Mouse (Mus musculus) embryo, embryonic 10 days (tissue): ENCODE results near the gene Sgca.

Experiments used
- DNase-seq: peaks from one replicate; pipeline ENCODE4 v3.0.0-alpha.2; 2015; ENCODE audit warnings: low spot score

Sgca gene

DNA sequence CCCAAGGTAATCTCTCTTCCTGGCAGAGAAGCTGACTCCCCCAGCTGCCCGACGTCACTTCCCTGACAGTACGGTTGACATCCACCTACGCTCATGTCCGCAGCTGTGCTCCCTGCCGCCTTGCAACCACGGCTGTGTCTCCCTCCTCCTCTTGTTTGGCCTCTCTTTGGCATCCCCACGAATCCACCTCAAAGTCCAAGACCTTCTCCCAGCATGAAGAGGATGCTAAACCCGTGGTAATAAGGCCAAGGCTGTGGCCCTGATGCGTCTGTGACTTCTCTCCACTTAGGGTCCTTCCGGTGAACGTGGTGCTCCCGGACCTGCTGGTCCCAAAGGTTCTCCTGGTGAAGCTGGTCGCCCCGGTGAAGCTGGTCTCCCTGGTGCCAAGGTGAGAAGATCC, 33.1 kb downstream of the Sgca start:
- no peak for DNase-seq

DNA sequence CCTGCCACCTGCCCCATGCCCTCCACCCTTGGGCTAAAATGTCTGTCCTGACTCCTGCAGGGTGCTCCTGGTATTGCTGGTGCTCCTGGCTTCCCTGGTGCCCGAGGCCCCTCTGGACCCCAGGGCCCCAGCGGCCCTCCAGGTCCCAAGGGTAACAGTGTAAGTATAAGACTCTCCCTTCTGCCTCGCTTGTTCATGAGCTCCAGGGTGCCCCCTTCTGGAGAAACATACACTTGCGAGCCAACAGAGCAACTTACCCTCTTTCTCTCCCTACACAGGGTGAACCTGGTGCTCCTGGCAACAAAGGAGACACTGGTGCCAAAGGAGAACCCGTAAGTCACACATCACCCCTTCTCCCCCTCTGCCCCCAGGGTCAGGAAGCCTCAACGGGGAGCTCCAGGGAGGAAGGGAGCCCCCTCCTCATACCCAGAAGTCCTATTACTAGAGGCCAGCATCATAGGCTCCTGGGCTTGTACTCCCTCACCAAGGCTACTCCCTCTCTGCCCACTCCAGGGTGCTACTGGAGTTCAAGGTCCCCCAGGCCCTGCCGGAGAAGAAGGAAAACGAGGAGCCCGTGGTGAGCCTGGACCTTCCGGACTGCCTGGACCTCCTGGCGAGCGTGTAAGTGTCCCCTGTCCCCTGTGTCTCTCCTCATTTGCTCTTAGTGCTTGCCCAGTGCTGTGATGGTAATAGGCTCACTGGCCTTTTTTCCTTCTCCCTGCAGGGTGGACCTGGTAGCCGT, 33.7 kb downstream of the Sgca start:
- peak; percentile 38 for DNase-seq

DNA sequence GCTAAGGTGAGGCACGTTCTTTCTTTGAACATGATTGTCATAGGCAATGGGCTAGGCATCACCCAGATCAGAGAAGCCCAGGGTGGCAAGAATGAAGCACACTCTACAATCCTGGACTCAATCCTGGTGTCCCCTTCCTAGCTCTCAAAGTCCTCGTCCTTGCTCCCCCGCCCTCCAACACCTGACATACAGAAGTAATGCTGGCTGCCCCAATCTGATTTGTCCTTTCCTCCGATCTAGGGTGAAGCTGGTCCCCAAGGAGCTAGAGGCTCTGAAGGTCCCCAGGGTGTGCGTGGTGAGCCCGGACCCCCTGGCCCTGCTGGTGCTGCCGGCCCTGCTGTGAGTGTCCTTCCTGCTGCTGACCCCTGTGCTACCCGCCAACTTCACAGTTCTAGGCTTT, 34.4 kb downstream of the Sgca start:
- DNase-seq, result no peak

DNA sequence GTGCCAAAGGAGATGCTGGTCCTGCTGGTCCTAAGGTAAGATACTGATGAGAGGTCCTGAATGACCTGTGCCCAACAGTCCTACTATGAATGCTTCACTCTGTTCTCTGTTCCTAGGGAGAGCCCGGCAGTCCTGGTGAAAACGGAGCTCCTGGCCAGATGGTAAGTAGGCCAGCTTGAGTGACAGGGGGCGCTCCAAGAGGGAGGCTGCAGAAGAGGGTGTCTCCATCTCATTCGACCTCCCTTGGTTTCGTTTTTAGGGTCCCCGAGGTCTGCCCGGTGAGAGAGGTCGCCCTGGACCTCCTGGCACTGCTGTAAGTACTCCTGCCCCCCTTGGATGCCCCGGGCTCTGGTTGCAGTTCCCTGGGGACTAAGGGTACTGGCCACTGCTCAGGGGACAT, 35.0 kb downstream of the Sgca start:
- DNase-seq, result no peak

DNA sequence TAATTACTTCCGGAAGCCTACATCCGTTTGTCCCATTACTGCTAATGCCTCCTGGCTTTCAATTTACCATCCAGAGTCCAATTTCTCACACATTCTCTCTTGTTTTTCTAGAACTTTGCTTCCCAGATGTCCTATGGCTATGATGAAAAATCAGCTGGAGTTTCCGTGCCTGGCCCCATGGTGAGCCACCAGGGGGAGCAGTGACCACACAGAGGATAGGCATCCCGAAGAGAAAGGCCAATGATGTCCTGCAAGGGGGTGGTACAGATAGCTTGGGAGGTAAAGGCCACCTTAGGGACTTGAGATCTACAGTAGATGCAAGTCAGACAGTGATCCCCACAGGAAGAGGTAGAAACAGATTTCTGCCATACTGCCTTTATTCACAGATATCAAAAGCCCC, 36.8 kb downstream of the Sgca start:
- DNase-seq, result peak; percentile 89

DNA sequence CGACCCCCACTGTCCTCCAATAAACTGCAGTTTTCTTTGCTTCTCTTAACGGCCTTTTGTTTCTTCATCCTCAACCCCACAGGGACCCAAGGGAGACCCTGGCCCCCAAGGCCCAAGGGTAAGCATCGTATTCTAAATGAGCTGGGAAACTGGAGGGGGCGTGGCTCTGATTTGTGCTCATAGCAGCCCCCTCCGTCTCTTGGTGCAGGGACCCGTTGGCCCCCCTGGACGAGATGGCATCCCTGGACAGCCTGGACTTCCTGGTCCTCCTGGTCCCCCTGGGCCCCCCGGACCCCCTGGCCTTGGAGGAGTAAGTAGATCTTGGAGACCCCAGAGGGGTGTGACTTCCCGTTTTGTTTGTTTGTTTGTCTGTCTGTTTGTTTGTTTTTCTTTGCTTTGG, 37.8 kb downstream of the Sgca start:
- DNase-seq, result no peak

DNA sequence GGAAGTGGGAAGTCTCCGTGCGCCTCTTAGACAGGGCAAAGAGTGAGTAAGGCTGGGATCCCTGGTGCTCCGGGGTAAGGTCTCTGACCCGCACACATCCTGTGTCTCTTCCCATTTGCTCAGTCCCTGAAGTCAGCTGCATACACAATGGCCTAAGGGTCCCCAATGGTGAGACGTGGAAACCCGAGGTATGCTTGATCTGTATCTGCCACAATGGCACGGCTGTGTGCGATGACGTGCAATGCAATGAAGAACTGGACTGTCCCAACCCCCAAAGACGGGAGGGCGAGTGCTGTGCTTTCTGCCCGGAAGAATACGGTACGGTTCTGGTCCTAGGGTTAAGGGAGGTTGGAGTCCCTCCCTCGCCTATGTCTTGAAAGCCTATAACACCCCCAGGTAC, 38.3 kb downstream of the Sgca start:
- peak; percentile 40 for DNase-seq

DNA sequence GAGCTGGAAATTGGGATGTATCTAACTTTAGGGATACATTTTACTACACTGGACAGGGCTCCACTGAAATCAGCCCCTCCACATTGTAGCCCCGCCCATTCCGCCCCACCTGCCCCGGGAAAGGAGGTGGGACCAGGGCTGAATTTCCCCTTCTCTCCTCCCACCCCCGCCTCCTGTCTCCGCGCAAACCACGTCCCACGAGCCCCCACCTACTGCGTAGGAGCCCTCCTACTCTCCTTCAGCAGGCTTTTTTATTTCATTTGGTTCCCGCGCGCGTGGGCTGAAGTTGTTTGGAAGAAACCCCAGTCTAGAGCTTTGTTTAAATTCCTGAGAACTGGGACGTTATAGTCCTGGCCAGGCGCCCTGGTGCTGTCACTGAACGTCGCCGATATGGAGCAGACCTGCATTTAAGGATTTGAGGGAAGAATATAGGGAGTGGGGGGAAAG, 38.8 kb downstream of the Sgca start:
- no peak for DNase-seq

DNA sequence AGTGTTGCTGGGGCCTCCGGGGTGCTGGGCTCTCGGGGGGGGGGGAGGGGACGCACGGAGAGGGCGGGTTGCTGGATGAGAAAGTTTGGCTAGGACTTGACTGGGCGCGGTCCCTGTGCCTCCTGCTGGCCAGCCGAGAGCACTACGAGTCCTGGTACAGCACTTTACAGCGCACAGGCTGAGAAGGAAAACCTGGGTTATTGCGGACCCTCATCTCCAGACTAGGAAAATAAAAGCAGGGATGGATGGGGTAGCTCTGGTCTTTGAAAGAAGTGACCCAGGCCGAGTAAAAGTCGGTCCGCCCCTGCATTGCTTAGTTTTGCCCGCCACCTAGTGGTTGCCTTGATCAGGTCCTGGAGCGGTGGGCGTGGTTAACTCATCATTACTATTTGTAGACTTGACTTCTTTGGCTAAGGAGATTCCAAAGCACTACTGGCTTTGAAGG, 39.3 kb downstream of the Sgca start:
- DNase-seq, result peak; percentile 98

DNA sequence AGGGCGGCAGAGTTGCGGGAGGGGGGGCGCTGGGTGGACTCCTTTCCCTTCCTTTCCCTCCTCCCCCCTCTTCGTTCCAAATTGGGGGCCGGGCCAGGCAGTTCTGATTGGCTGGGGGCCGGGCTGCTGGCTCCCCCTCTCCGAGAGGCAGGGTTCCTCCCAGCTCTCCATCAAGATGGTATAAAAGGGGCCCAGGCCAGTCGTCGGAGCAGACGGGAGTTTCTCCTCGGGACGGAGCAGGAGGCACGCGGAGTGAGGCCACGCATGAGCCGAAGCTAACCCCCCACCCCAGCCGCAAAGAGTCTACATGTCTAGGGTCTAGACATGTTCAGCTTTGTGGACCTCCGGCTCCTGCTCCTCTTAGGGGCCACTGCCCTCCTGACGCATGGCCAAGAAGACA, 40.1 kb downstream of the Sgca start, which contains the start of gene Col1a1:
TSS of gene Col1a1 (plus strand) at position 180 of the 400 bp plus-strand sequence.
- no peak for DNase-seq

DNA sequence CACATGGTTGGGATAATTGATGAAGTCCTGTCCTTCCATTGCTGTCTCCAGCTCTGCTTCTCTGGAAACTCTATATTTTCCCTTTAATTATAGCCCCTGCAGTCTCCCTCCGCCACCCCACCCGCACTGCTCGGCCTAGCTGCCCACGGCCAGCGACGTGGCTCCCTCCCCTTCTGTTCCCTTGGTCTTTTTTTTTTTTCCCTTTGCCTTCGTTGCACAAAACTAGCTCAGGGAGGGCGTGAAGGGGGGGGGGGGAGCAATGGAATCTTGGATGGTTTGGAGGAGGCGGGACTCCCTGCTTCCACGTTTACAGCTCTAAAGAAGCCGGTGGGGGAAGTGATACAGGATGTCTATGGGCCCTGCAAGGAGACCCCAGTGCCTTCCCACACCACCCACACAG, 41.6 kb downstream of the Sgca start:
- no peak for DNase-seq

DNA sequence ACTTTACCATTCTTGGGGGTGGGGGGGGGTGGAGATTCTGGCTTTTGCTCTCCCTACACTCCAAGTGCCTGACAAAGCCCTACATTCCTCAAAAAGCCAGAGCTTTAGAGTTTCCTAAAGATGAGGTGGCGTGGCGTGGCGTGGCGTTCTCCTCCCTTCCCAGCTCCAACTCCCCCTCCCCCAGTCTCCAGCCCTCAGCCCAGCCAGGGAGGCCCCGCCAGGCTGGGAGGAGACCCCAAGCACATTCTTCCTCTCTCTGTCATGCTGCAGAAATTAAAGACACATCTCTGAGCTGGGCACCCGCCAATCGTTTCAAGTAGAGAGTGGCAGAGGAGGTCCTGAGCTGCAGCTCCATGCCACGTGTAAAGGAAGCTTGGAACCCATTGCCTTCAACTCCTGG, 42.5 kb downstream of the Sgca start:
- DNase-seq, result peak; percentile 21

DNA sequence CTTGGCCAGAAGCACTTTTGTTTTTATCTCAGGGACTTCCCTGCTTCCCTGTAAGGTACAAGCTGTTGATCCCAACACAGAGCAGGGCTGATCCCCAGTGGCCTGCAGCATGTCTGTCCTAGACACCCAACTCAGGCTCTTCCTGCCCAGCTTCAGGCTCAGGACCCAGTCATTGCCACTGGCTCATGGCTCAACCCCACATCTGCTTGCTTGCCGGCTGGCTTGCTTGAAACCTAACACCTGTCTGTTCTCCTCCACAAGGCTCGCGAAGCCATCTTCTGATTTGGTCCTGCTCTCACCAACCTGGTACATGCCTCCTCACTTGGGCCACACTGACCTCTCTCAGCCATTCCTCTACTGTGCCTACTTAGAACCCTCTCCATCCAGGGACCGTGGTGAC, 46.0 kb downstream of the Sgca start:
- peak; percentile 40 for DNase-seq

DNA sequence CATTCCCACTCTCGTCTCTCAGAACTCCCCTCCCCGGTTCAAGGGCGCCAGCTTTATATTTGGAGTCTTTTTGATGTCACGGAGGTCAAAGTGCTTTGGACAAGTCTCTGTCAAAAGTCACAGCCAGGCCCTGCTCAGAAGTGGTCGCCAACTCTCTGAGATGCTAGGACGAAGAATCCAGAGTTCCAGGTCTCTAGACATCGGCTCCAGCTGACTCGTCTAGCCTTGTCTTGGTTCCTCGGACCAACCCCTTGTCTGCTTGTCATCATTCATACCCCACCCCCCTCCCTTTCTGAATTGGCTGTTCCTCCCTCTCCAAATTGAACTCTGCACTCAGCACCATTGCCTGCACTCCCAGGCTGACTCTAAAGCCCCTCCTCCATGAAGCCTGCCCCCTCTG, 46.5 kb downstream of the Sgca start:
- peak; percentile 46 for DNase-seq

DNA sequence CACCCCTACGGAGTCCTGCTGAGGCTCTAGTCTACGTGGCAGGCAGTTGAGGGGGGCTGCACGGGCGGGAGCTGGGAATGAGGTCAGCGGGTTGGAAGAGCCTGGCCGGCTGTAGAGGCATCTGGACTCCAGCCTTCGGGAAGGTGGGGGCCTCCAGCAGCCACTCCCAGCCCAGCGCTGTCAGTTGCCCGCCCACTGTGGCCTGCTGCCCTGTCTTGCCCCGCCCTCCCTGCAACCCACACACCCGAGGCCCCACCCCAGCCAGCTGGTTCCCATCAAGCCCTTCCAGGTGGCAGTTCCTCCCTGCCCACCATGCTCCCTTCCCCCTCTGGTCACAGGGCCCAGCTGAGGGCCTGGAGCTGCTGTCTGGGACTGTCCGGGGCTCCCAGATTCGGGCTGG, 47.3 kb downstream of the Sgca start:
- DNase-seq, result peak; percentile 92

DNA sequence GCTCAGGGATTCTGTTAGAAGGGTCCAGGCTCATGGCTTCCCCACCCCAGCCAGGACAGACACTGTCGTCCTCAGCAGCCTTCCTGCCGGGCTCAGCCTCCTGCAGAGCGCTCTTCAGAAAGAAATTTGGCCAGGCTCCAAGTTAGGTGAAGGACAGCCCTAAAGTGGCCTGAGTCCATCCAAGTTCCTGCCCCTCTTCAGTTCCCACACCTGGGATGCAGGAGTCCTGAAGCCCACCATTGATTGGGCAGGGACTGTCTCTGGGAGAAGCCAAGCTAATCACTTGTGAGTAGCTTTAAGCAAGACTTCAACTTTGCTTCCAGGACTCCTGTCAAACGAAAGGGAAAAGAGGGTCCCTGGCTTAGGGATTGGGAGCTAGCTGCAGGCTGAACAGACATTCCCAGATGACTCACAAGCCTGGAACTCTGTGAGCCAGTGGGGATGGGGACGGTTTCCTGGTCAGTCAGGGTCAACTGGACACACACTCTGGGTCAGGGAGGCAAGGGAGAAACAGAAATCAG, 48.3 kb downstream of the Sgca start:
- DNase-seq, result peak; percentile 50

DNA sequence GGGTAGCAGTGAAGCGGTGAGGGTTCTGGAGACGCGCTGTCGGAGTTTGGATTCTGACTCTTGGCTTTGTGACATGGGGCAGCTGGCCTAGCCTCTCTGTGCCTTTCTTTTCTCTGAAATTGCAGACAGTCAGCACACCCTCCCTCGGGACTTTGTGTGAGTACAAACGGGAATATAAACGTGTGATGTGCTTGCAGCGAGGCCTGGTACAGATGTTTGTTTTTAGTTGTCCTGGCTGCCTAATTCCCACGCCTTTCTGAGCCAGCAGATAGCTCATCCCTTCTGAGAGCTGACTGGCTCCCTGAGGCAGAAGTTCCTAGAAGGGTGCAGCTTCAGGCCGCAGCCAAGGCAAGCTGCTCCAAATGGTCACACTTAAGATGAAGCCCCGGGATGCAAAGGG, 49.7 kb downstream of the Sgca start:
- no peak for DNase-seq

DNA sequence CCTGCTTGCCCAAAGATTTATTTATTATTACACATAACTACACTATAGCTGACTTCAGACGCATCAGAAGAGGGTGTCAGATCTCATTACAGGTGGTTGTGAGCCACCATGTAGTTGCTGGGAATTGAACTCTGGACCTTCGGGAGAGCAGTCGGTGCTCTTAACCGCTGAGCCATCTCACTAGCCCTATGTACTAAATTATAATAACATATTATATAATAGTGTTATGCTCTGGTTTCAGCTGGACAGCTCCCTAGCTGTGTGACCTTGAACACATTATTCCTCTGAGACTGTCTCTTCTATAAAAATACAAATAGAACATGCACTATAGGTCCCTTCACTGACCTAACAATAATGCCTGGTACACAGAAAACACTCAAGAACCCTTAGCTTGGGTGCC, 51.1 kb downstream of the Sgca start:
- DNase-seq, result no peak

DNA sequence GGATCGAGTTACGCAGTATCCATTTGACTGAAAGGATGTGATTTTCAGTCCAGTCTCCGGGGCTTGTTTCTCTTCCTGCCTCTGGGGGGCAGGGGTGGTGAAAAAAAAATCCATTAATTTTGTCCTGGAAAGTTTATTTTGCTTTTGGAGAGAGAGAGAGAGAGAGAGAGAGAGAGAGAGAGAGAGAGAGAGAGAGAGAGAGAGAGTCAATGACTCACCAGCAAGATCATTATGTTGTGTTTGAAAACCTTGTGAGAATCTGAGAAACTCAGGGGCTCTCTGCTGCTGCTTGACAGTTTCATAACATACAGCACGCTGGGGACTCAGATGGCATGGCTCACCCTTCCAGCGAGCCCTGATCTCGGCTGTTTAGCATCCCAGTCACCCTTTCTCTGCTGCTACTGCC, 55.1 kb downstream of the Sgca start:
- no peak for DNase-seq

DNA sequence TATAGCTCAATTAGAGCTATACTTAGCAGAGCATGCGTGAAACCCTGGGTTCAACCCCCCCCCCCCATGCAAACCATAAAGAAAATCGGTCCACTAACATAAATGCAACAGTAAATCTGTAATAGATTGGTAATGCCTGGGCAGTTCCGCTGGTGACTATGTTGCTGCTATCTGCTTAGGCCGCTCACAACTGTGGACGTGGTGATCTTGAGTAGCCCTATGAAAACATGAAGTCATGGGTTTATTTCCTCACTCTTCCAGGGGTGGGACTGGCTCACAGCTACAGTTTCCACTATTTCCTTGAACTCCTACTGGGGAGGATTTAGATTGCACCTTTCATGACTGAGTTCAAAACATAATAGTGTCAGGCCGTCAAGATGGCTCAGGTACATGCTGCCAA, 58.4 kb downstream of the Sgca start:
- DNase-seq, result no peak

DNA sequence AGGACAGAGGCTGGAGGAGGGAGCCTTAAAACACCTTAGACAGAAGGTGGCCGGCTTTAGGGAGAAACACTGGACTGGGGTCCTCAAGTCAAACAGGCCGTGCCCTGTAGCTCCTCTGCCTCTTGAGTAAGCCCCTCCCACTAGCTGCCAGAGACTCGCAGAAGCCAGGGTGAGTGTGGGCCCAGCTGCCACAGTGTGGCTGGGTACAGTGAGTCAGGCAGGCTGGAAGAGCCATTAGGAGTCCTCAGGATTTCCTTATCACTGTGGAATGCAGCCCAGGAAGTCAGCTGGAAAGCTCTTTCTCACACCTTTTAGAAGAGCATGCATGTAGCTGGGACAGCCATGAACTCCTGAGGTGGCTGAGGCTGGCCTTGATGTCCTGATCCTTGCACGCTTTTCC, 59.6 kb downstream of the Sgca start:
- peak; percentile 55 for DNase-seq

DNA sequence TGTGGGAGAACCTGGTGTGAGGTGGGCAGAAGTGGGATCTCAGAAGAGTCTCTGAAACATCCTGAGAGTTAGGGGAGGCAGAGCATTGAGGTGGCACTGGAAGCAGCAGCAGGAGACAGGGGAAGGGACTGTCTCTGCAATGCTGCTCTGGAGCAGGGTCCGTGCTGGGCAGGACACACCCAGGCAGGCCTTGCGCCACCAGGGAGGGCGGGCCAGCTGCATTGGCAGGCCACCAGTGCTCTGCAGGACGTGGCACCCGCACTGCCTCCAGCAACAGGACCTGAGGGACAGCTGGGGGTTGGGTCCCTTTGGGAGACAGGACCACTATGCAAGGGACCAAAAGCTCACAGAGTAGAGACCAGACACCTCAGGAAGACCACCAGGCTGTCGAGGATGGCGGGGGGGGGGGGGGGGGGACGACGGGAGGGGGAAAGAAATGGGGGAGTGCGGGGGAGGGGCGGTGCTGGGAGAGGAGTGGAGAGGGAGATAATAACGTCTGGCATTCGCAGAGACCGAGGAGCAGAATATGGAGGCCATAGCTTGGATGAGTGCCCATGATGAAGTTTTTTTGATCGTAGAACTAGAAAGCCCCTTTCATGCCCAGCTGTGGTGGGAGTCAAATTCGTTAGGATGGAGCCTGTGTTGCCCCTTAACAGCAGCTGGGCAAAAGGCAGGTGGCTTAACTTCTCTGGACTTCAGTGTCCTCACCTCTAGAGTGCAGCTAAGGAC, 60.3 kb downstream of the Sgca start:
- DNase-seq, result no peak
